Mouse (Mus musculus): ENCODE data around the gene Zfp354b. TPM values are rescaled to one million over a fixed set of nuclear protein-coding genes. Genes with fewer than 3 reads are reported as not detected.

Gene Zfp354b
- 0.13 TPM in 1 of 2 replicates, not detected in the other for polyA plus RNA-seq (2012; ENCODE audit: low replicate concordance)

GRCm38 (mm10) chr11:50931451-50931866 is at the start of gene Zfp354b:
Gene Zfp354b (minus strand): TSS chr11:50931633.

GRCm38 (mm10) chr11:50966230-50966629 is 34.8 kb upstream of the Zfp354b start, which contains the start of gene Olfr1378:
Gene Olfr1378 (plus strand): TSS chr11:50966530.

GRCm38 (mm10) chr11:50953665-50954064 is 22.2 kb upstream of the Zfp354b start, which contains the start of gene Prop1:
Gene Prop1 (minus strand): TSS chr11:50953765.

GRCm38 (mm10) chr11:50943506-50943905 is 12.1 kb upstream of the Zfp354b start, which contains the start of gene 4933414I15Rik:
Gene 4933414I15Rik (minus strand): TSS chr11:50943765.

GRCm38 (mm10) chr11:50915671-50916320 is 15.6 kb downstream of the Zfp354b start, which contains the start of gene Zfp2:
Gene Zfp2 (minus strand): TSS chr11:50916165.

GRCm38 (mm10) chr11:50887390-50888128 is 43.9 kb downstream of the Zfp354b start, which contains the start of gene Zfp454:
Gene Zfp454 (minus strand): TSS chr11:50887651.

Other genes starting within 250 kb of the Zfp354b start
- gene Zfp354c, start 103.9 kb downstream of the Zfp354b start, polyA plus RNA-seq (2012; ENCODE audit: low replicate concordance), result 1.5 and 1.9 TPM in 2 replicates
- gene Zfp879, start 90.1 kb downstream of the Zfp354b start, polyA plus RNA-seq (2012; ENCODE audit: low replicate concordance), result 0.04 and 0.28 TPM in 2 replicates
- gene Grm6, start 80.9 kb downstream of the Zfp354b start, polyA plus RNA-seq (2012; ENCODE audit: low replicate concordance), result 0.71 and 2.7 TPM in 2 replicates
- not detected in 2 replicates for gene Zfp454, start 44.0 kb downstream of the Zfp354b start, polyA plus RNA-seq (2012; ENCODE audit: low replicate concordance)
- 0.12 TPM in 1 of 2 replicates, not detected in the other for gene Zfp2, start 15.5 kb downstream of the Zfp354b start, polyA plus RNA-seq (2012; ENCODE audit: low replicate concordance)
- gene 4933414I15Rik, start 12.1 kb upstream of the Zfp354b start, polyA plus RNA-seq (2012; ENCODE audit: low replicate concordance), result not detected in 2 replicates
- not detected in 2 replicates for gene Prop1, start 22.1 kb upstream of the Zfp354b start, polyA plus RNA-seq (2012; ENCODE audit: low replicate concordance)
- gene Olfr1378, start 34.9 kb upstream of the Zfp354b start, polyA plus RNA-seq (2012; ENCODE audit: low replicate concordance), result not detected in 2 replicates
- not detected in 2 replicates for gene Olfr1377, start 50.3 kb upstream of the Zfp354b start, polyA plus RNA-seq (2012; ENCODE audit: low replicate concordance)
- not detected in 2 replicates for gene Olfr51, start 72.0 kb upstream of the Zfp354b start, polyA plus RNA-seq (2012; ENCODE audit: low replicate concordance)
- gene Olfr54, start 82.6 kb upstream of the Zfp354b start, polyA plus RNA-seq (2012; ENCODE audit: low replicate concordance), result not detected in 2 replicates
- gene Olfr1375, start 116.5 kb upstream of the Zfp354b start, polyA plus RNA-seq (2012; ENCODE audit: low replicate concordance), result not detected in 2 replicates
- gene Zfp354a, start 127.6 kb upstream of the Zfp354b start, polyA plus RNA-seq (2012; ENCODE audit: low replicate concordance), result 0.71 TPM in 1 of 2 replicates, not detected in the other